Mouse (Mus musculus) layer of hippocampus, adult 8-10 months (tissue): Measurements from ENCODE around the gene P4hb. TPM values are rescaled to one million over a fixed set of nuclear protein-coding genes. Genes with fewer than 3 reads are reported as not detected.

Experiments used
- DNase-seq, 2 experiments: peaks; one replicate each; pipeline ENCODE4 v3.0.0; 2022; ENCODE audit warnings: low spot score in 2 of 2
- total RNA-seq, 4 experiments: library from RNA; stranded (reverse); gene quantifications; 2 replicates each; pipeline ENCODE4 v1.2.4; 2022

The P4hb gene
- 100 to 1,000 TPM; 119 to 147 (median 134) TPM for total RNA-seq

- DNase-seq, result peak; percentile 100
Measured at GRCm38 (mm10) chr11:120572752-120573584, at the start of gene P4hb. TSS of gene P4hb (minus strand) at chr11:120573253.

DNA sequence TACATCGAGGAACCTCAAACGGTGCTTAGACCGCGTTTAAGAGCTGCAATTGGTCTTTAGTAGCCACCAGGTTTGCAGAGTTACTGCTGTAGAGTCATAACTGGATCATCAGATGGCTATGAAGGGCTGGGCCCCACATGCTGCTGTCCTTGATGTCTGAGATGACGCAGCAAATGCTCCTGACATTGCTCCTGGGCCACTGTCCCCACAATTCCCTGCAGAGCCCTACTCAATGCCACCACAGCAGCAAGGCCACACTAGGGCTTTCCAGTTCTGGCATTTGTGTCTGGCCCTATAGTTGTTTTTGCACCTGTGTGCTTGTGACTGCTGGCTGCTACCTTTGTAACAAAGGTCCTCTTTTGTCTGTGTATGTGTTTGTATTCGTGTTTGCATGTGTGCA is 49.8 kb upstream of the P4hb start:
- no peak for DNase-seq

DNA sequence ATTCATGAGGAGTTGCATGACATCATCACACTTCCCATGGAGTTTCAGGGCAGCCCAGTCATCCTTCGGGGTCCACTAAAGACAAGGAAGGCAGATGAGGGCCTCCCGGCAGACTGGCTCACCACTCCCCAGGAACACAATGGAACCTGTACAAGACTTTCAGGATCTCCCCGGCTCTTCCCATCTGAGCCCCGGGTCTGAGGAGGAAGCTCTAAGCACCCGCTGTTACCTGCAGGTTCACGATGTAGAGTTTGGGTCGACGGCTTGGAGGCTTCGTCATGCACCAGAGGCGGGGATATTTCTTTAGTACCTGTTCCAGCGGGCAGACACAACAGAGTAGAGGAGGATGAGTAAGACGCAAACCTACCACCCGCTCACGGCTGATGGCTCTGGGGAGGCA is 47.1 kb upstream of the P4hb start:
- no peak for DNase-seq

DNA sequence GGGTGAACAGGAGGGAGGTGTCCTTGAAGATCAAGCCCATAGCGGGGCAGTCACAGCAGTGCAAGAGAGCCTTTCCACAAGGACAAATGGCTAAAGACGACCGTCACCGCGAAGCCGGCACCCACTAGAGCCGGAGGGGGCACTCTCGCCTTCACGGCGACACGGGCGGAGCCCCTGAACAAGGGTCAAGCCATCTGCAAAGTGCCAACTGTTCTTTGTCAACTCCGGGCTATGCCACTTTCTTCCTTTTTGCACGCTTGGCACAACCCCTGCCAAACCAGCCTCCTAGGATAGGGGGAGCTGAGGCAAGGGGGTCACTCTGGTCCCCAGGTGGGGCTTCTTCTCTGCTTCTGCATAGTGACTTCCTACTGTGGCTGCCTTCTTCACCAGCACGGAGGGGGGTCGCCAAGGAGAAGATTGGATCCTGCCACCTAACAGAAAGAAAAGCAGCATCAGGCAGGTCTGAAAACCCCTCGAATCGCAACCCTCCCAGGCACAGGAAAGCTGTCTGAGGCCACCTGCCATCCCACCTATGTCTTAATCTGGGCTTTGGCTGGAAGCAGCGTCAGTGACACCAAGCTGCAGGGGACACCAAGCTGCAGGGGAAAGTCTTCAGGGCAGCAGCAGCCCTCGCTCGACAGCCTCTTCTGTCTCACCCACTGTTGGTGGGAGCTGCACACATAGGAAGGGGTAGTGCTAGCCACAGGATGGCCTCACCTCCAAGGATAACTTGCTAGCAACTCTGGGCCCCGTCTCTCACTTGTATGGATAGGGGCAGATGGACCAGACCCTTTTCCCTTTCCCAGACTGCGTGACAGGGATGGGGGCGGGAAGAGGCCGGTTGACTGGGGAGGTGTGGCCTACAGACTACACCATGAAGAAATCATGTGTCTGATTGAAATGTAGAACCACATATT is 45.8 kb upstream of the P4hb start:
- no peak for DNase-seq

- DNase-seq, result peak; percentile 83 to 86
Measured at GRCm38 (mm10) chr11:120617519-120618112, 44.6 kb upstream of the P4hb start, which contains the start of gene Pcyt2. TSS of gene Pcyt2 (minus strand) at chr11:120617936.

GRCm38 (mm10) chr11:120616617-120617294 is 43.7 kb upstream of the P4hb start:
- no peak for DNase-seq

GRCm38 (mm10) chr11:120615606-120616203 is 42.7 kb upstream of the P4hb start:
- DNase-seq, result no peak

GRCm38 (mm10) chr11:120615167-120615566 is 42.1 kb upstream of the P4hb start:
- DNase-seq, result no peak

DNA sequence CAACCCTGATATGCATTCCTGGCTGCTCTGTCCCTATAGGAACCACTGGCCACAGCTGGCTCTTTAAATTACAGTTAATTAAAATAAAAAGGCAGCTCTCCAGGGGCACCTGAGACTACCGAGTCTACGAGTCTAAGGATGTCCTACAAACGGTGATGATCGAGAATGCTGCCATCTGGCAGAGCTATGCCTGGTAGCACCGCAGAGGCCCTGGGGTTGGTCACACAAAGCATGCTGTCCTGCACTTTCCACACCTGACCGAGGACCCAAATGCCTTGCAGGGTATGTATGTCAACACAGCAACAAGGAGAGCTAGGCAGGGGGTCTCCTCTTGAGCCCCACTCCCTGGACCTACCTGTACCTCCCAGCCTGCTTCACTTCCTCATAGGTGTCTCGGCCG is 40.9 kb upstream of the P4hb start:
- no peak for DNase-seq

- no peak for DNase-seq
Measured at GRCm38 (mm10) chr11:120613481-120613972, 40.5 kb upstream of the P4hb start.

DNA sequence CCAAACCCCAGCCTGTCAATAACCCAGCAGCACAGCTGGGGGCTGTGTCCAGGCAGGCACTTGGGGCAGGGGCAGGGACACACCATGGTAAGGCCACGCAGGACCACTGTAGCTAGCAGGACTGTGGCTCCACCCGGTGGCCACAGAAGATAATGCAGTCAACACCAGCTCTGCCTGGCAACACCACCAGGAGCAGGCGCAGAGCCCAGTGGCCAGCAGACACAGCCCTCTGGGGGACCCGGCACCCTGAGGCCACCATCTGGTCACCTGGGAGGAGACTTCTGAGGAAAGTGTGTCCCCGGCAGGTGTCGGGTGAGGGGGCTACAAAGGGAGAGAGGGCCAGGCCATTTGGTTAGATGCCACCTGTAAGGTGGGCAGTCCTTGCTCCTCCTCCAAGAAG is 39.7 kb upstream of the P4hb start:
- DNase-seq, result peak in 1 of 2 experiments; percentile 72

GRCm38 (mm10) chr11:120610477-120611046 is 37.5 kb upstream of the P4hb start:
- no peak for DNase-seq

- DNase-seq, result no peak
Measured at GRCm38 (mm10) chr11:120609250-120609649, 36.2 kb upstream of the P4hb start.

- DNase-seq, result no peak
Measured at GRCm38 (mm10) chr11:120608241-120609034, 35.4 kb upstream of the P4hb start, which contains the start of gene Npb. TSS of gene Npb (plus strand) at chr11:120608477.

DNA sequence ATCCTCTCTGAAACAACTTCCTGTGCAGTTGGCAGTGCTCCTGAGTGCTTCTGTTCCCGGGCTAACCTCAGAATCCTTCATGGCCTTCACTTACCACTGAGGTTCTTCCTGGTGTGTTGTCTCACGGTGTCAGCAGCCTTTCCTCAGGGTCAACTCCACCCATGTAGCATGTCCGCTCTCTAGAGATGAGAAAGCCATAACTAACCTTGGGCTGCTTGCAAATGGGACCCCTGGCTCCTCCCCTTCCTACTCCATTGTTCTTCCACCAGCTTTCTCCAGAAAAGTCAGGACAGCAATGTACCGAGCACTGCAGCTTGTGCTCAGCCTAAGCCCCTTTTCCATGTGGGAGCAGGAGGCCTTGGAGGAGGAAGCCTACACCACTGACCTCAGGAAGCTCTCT is 33.7 kb upstream of the P4hb start:
- DNase-seq, result no peak

- DNase-seq, result no peak
Measured at GRCm38 (mm10) chr11:120605667-120606066, 32.6 kb upstream of the P4hb start.

DNA sequence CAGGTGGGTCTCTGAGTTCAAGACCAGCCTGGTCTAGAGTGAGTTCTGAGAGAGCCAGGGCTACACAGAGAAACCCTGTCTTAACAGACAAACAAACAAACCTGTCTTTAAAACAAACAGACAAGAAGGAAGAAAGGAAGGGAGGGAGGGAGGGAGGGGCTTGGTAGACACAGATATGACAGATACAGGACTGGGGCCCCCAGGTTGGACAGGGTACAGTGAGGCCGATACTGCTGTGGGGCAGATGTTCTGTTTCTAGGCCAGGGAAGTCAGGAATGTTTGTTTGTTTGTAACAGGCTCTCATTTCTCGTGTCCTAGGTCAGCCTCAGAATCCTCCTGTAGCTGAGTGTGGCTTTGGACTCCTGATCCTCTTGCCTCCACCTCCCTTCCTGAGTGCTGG is 30.5 kb upstream of the P4hb start:
- no peak for DNase-seq

- DNase-seq, result no peak
Measured at GRCm38 (mm10) chr11:120600716-120601115, 27.7 kb upstream of the P4hb start.

GRCm38 (mm10) chr11:120598990-120599549 is 26.0 kb upstream of the P4hb start:
- no peak for DNase-seq
